Mouse (Mus musculus) left cerebral cortex, postnatal 14 days (tissue): Measurements from ENCODE around the gene Olfr1112. TPM values are rescaled to one million over a fixed set of nuclear protein-coding genes. Genes with fewer than 3 reads are reported as not detected.
"Not testable (repeated sequence)": the region's sequence is repeated elsewhere in the genome, so short reads cannot be mapped to it uniquely, and the experiment has no call there.

Experiments
- DNase-seq, 2 experiments: peaks; one replicate each; pipeline ENCODE4 v3.0.0; 2021 to 2022; ENCODE audit warnings: low spot score in 2 of 2, mixed read lengths in 1 of 2
- intact Hi-C: fragments of 180-260 bp; cut with DNase I; formaldehyde crosslinking; loops from one replicate; pipeline ENCODE4 v1.15.1; 2025
- long read RNA-seq, 2 experiments: library from polyadenylated mRNA; stranded (forward); transcript quantifications; one replicate each; pipeline ENCODE4 v2.0.0; 2021
- total RNA-seq, 2 experiments: library from RNA; stranded (reverse); gene quantifications; 2 replicates each; pipeline ENCODE4 v1.2.3; 2021

The Olfr1112 gene
- not detected for total RNA-seq
- long read RNA-seq, experiment 1, result 0 reads
- long read RNA-seq, experiment 2, result 0 reads

DNA sequence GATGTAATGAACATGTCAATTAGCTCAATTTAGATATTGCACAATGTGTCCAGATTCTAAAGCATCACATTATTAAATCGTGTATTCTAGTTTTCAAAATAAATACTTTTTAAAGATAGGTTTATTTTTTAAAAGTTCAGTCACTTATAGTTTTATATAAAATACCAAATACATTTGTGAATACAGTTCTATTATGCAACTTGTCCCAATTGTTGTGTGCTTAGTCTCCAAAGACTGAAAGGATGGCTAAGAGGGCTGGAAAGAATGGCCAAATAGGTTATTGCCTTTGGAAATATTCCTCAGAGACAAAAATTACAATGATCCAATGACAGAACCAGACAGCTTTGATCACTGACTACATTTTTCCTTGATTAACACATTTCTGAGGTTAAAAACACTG, at the start of gene Olfr1112:
Gene Olfr1112 (plus strand): TSS at position 301 of the 400 bp plus-strand sequence.
- no peak for DNase-seq
- intact Hi-C loops, result no loop called here

GRCm38 (mm10) chr2:87140200-87140599, 47.4 kb upstream of the Olfr1112 start, which contains the start of gene Olfr1110:
Gene Olfr1110 (minus strand): TSS chr2:87140300.
- no peak for DNase-seq
- intact Hi-C loops, result no loop called here

- intact Hi-C loops, result no loop called here
Measured at GRCm38 (mm10) chr2:87152524-87152923, 35.1 kb upstream of the Olfr1112 start, which contains the start of gene Olfr1111. Gene Olfr1111 (minus strand): TSS chr2:87152624.

GRCm38 (mm10) chr2:87167731-87168130, 19.9 kb upstream of the Olfr1112 start:
- intact Hi-C loops, DNase-seq: not testable (repeated sequence)

More at GRCm38 (mm10) chr2:87152524-87152923, 35.1 kb upstream of the Olfr1112 start, which contains the start of gene Olfr1111:
- DNase-seq, result no peak

GRCm38 (mm10) chr2:87208670-87209069, 21.1 kb downstream of the Olfr1112 start, which contains the start of gene Olfr1113:
Gene Olfr1113 (plus strand): TSS chr2:87208970.
- intact Hi-C loops, result no loop called here
- DNase-seq, result no peak

Other genes starting within 250 kb of the Olfr1112 start
- gene Olfr1099, start 227.1 kb upstream of the Olfr1112 start, total RNA-seq, result not detected
- not detected for gene Olfr1100, start 207.8 kb upstream of the Olfr1112 start, total RNA-seq
- not detected for gene Olfr1101, start 196.6 kb upstream of the Olfr1112 start, total RNA-seq
- gene Olfr1102, start 189.4 kb upstream of the Olfr1112 start, total RNA-seq, result not detected
- gene Olfr1104, start 160.7 kb upstream of the Olfr1112 start, total RNA-seq, result not detected
- gene Olfr1105, start 151.3 kb upstream of the Olfr1112 start, total RNA-seq, result not detected
- not detected for gene Olfr1106, start 135.5 kb upstream of the Olfr1112 start, total RNA-seq
- gene Olfr1107, start 112.0 kb upstream of the Olfr1112 start, total RNA-seq, result not detected
- gene Olfr1109, start 91.8 kb upstream of the Olfr1112 start, total RNA-seq, result not detected
- gene Olfr259, start 73.2 kb upstream of the Olfr1112 start, total RNA-seq, result not detected
- gene Olfr1110, start 47.5 kb upstream of the Olfr1112 start, total RNA-seq, result not detected
- gene Olfr1111, start 35.2 kb upstream of the Olfr1112 start, total RNA-seq, result not detected
- not detected for gene Olfr1113, start 21.2 kb downstream of the Olfr1112 start, total RNA-seq
- not detected for gene Olfr1115, start 60.2 kb downstream of the Olfr1112 start, total RNA-seq
- gene Olfr1116, start 79.7 kb downstream of the Olfr1112 start, total RNA-seq, result not detected
- gene Olfr1118, start 119.8 kb downstream of the Olfr1112 start, total RNA-seq, result not detected
- gene Olfr1120, start 167.0 kb downstream of the Olfr1112 start, total RNA-seq, result not detected
- gene Olfr1121, start 182.1 kb downstream of the Olfr1112 start, total RNA-seq, result not detected
- gene Olfr1122, start 198.1 kb downstream of the Olfr1112 start, total RNA-seq, result under 1 TPM in 1 of 2 experiments, not detected in 1; 0.07 TPM
- not detected for gene Olfr1123, start 228.8 kb downstream of the Olfr1112 start, total RNA-seq
- gene Olfr1124, start 242.5 kb downstream of the Olfr1112 start, total RNA-seq, result not detected